Mouse (Mus musculus) cerebellum, adult 2 months (tissue): ENCODE measurements around the gene Pmpca. TPM values are rescaled to one million over a fixed set of nuclear protein-coding genes. Genes with fewer than 3 reads are reported as not detected.
A peak's percentile ranks its signal among the peaks of the same experiment; 100 is the strongest.
"Not testable (repeated sequence)": the region's sequence is repeated elsewhere in the genome, so short reads cannot be mapped to it uniquely, and the experiment has no call there.

Experiments used
- DNase-seq, 2 experiments: peaks; one replicate each; pipeline ENCODE4 v3.0.0; 2021
- H3K27ac ChIP-seq: fragments of 200-500 bp; 2 replicates; pipeline ENCODE4 v1.5.1; 2012; ENCODE audit warnings: low read length, control low read depth, inconsistent platforms; ENCODE audit not compliant: insufficient read depth
- H3K27me3 ChIP-seq: fragments of 200-500 bp; 2 replicates; pipeline ENCODE4 v1.6.1; 2012; ENCODE audit warnings: inconsistent platforms, mild to moderate bottlenecking, low read length, moderate library complexity; ENCODE audit not compliant: control insufficient read depth, insufficient read depth
- H3K4me1 ChIP-seq: fragments of 200-500 bp; 2 replicates; pipeline ENCODE4 v1.6.1; 2011; ENCODE audit warnings: low read length; ENCODE audit not compliant: control insufficient read depth, insufficient read depth
- H3K4me3 ChIP-seq: fragments of 200-500 bp; replicated peaks from 2 replicates; pipeline ENCODE3; 2011; ENCODE audit warnings: mild to moderate bottlenecking, low read depth, low read length, control low read depth; ENCODE audit not compliant: insufficient read depth
- CTCF ChIP-seq: fragments of 200-500 bp; IDR thresholded peaks from 2 replicates; pipeline ENCODE4 v1.5.1; 2011; ENCODE audit warnings: low read depth, mild to moderate bottlenecking, control low read depth, low read length, moderate library complexity, borderline replicate concordance; ENCODE audit not compliant: insufficient read depth
- POLR2A ChIP-seq: fragments of 200-500 bp; IDR thresholded peaks from 2 replicates; pipeline ENCODE4 v1.6.1; 2011; ENCODE audit warnings: low read length, control low read depth, borderline replicate concordance; ENCODE audit not compliant: insufficient read depth
- WGBS: fragments of 180-500 bp; shearing (Covaris S2); methylation state at CpG from one replicate; pipeline ENCODE4 v1.1.7; 2018; 5-methylcytosine and 5-hydroxymethylcytosine counted together
- polyA plus RNA-seq: library from polyadenylated mRNA; depleted of rRNA; stranded (reverse); fragments of >200 nt; gene quantifications from 2 replicates; pipeline ENCODE4 v1.2.3, GENCODE M21; 2012

Gene Pmpca
- polyA plus RNA-seq, 1 experiment, result 98.2 TPM

- no peaks in the 10 kb centered on the region for H3K27me3 ChIP-seq
- no peak within 1 kb of the TSS for H3K27ac ChIP-seq
- DNase-seq, result peak; percentile 83 to 84
- H3K4me1 ChIP-seq, result no peaks in the 10 kb centered on the region
- peak within 1 kb of the TSS; percentile 84 for H3K4me3 ChIP-seq
- WGBS, result under 1% methylated on average over 38 of the region's 38 CpGs
- TF ChIP-seq CTCF, result no peak
- peak; percentile 58; the same call in 1 of the 2 replicates for TF ChIP-seq POLR2A
These were observed 8.9 kb upstream of the Pmpca start, which contains the start of gene Snapc4 for GRCm38 (mm10) chr2:26380131-26380771. Gene Snapc4, minus strand, starts transcription at chr2:26380653.

- WGBS, result 27% methylated on average over 6 of the region's 6 CpGs
- H3K27me3 ChIP-seq, H3K27ac ChIP-seq, H3K4me1 ChIP-seq, DNase-seq: not testable (repeated sequence)
- H3K4me3 ChIP-seq, result peak overlapping the region; percentile 84
These were observed 8.3 kb upstream of the Pmpca start for GRCm38 (mm10) chr2:26380871-26381270.

- TF ChIP-seq CTCF (no peak), POLR2A (no peak)
- WGBS, result 84% methylated on average over 3 of the region's 3 CpGs
- H3K27me3 ChIP-seq, result no peaks in the 10 kb centered on the region
- no peak overlapping the region for H3K4me3 ChIP-seq
- H3K27ac ChIP-seq, result no peak overlapping the region
- no peak for DNase-seq
- peaks cover 19% of the 10 kb centered on the region for H3K4me1 ChIP-seq
These were observed 1.4 kb upstream of the Pmpca start for GRCm38 (mm10) chr2:26387713-26388112.

- Histone ChIP-seq H3K4me1 (peaks cover 19% of the 10 kb centered on the region), H3K27me3 (no peaks in the 10 kb centered on the region), H3K27ac (peak overlapping the region; percentile 42; the same call in 1 of the 2 replicates), H3K4me3 (peak overlapping the region; percentile 85)
- DNase-seq, result no peak
- under 1% methylated on average over 44 of the region's 45 CpGs for WGBS
- TF ChIP-seq POLR2A, result no peak
- TF ChIP-seq CTCF, result no peak
These were observed 421 bp upstream of the Pmpca start for GRCm38 (mm10) chr2:26388682-26389153.

GRCm38 (mm10) chr2:26390954-26391353 is 1.8 kb downstream of the Pmpca start:
- no peak overlapping the region for H3K27ac ChIP-seq
- WGBS, result 62% methylated on average over 3 of the region's 3 CpGs
- no peaks in the 10 kb centered on the region for H3K27me3 ChIP-seq
- no peak overlapping the region for H3K4me3 ChIP-seq
- no peak for DNase-seq
- TF ChIP-seq CTCF (no peak), POLR2A (no peak)
- H3K4me1 ChIP-seq, result peaks cover 19% of the 10 kb centered on the region

GRCm38 (mm10) chr2:26391617-26392016 is 2.5 kb downstream of the Pmpca start:
- DNase-seq, result no peak
- no peaks in the 10 kb centered on the region for H3K27me3 ChIP-seq

GRCm38 (mm10) chr2:26398978-26399377 is 9.8 kb downstream of the Pmpca start:
- H3K27ac ChIP-seq, result no peak overlapping the region
- WGBS, result 70% methylated on average over 8 of the region's 8 CpGs

More at GRCm38 (mm10) chr2:26391617-26392016, 2.5 kb downstream of the Pmpca start:
- Histone ChIP-seq H3K27ac (no peak overlapping the region), H3K4me1 (peaks cover 19% of the 10 kb centered on the region), H3K4me3 (no peak overlapping the region)
- WGBS, result 76% methylated on average over 6 of the region's 6 CpGs
- TF ChIP-seq CTCF, result no peak
- TF ChIP-seq POLR2A, result no peak

GRCm38 (mm10) chr2:26399647-26400046 is 10.5 kb downstream of the Pmpca start:
- no peak overlapping the region for H3K4me3 ChIP-seq
- no peak overlapping the region for H3K27ac ChIP-seq
- DNase-seq, result no peak
- WGBS, result 38% methylated on average over 5 of the region's 5 CpGs
- no peak for TF ChIP-seq POLR2A
- TF ChIP-seq CTCF, result no peak
- H3K27me3 ChIP-seq, result no peaks in the 10 kb centered on the region
- peaks cover 29% of the 10 kb centered on the region for H3K4me1 ChIP-seq

More at GRCm38 (mm10) chr2:26398978-26399377, 9.8 kb downstream of the Pmpca start:
- Histone ChIP-seq H3K27me3 (no peaks in the 10 kb centered on the region), H3K4me3 (no peak overlapping the region), H3K4me1 (peaks cover 28% of the 10 kb centered on the region)
- no peak for TF ChIP-seq CTCF
- no peak for TF ChIP-seq POLR2A
- DNase-seq, result no peak
